Mouse (Mus musculus) cerebellum, adult 2 months (tissue): ENCODE results near the gene Hapln3.

ENCODE experiments used
- CTCF ChIP-seq: fragments of 200-500 bp; IDR thresholded peaks from 2 replicates; pipeline ENCODE4 v1.5.1; 2011; ENCODE audit warnings: low read depth, mild to moderate bottlenecking, control low read depth, low read length, moderate library complexity, borderline replicate concordance; ENCODE audit not compliant: insufficient read depth
- POLR2A ChIP-seq: fragments of 200-500 bp; IDR thresholded peaks from 2 replicates; pipeline ENCODE4 v1.6.1; 2011; ENCODE audit warnings: low read length, control low read depth, borderline replicate concordance; ENCODE audit not compliant: insufficient read depth

GRCm38 (mm10) chr7:79096492-79096891 is 34.3 kb downstream of the Hapln3 start:
- no peak for TF ChIP-seq POLR2A
- TF ChIP-seq CTCF: no peak
